Mouse (Mus musculus) CH12.LX (cell line): ENCODE measurements at regions not wholly inside any gene's neighbourhood (a gene's known extent, or its start where the extent isn't known, plus 50 kb on each side); places are given as distances from the start of the nearest gene placed in this dataset.

Experiments
- CTCF ChIP-seq, 2 experiments: IDR thresholded peaks in 1 of 2; conservative IDR thresholded peaks in 1 of 2; 2 replicates each; pipeline ENCODE4 v1.5.1; 2011 to 2012; ENCODE audit warnings: low read depth in 2 of 2, low read length in 2 of 2, improper control_type of control experiment in 1 of 2, inconsistent platforms in 1 of 2, mild to moderate bottlenecking in 1 of 2, moderate library complexity in 1 of 2
- ELF1 ChIP-seq: IDR thresholded peaks from 2 replicates; pipeline ENCODE4 v1.6.1; 2014; ENCODE audit warnings: low read depth, mild to moderate bottlenecking, inconsistent platforms, low read length, improper control_type of control experiment
- GABPA ChIP-seq: IDR thresholded peaks from 2 replicates; pipeline ENCODE4 v1.6.1; 2012; ENCODE audit warnings: low read depth, low read length, improper control_type of control experiment, inconsistent platforms; ENCODE audit not compliant: insufficient replicate concordance
- HCFC1 ChIP-seq: IDR thresholded peaks from 2 replicates; pipeline ENCODE4 v1.6.1; 2012; ENCODE audit warnings: low read depth, mild to moderate bottlenecking, inconsistent platforms, low read length, improper control_type of control experiment
- KAT2A ChIP-seq: IDR thresholded peaks from 2 replicates; pipeline ENCODE4 v1.6.1; 2012; ENCODE audit warnings: low read length, improper control_type of control experiment, inconsistent platforms; ENCODE audit not compliant: insufficient replicate concordance
- MAFK ChIP-seq: IDR thresholded peaks from 2 replicates; pipeline ENCODE4 v1.6.1; 2011; ENCODE audit warnings: low read length, improper control_type of control experiment; ENCODE audit not compliant: insufficient replicate concordance
- MAX ChIP-seq: IDR thresholded peaks from 2 replicates; pipeline ENCODE4 v1.6.1; 2011; ENCODE audit warnings: low read length, improper control_type of control experiment
- POLR2A ChIP-seq: IDR thresholded peaks from 2 replicates; pipeline ENCODE4 v1.6.1; 2011; ENCODE audit warnings: low read depth, mild to moderate bottlenecking, improper control_type of control experiment, low read length
- RCOR1 ChIP-seq: conservative IDR thresholded peaks from 2 replicates; pipeline ENCODE4 v1.6.1; 2012; ENCODE audit warnings: low read depth, mild to moderate bottlenecking, inconsistent platforms, low read length, improper control_type of control experiment
- ZKSCAN1 ChIP-seq: IDR thresholded peaks from 2 replicates; pipeline ENCODE4 v1.6.1; 2012; ENCODE audit warnings: low read depth, inconsistent platforms, low read length, improper control_type of control experiment, borderline replicate concordance
- ZNF384 ChIP-seq: IDR thresholded peaks from 2 replicates; pipeline ENCODE4 v1.6.1; 2012; ENCODE audit warnings: low read depth, low read length, improper control_type of control experiment, inconsistent platforms

- TF ChIP-seq POLR2A (no peak), CTCF (conservative IDR thresholded peaks at IDR 0.05 in 1 of 2, IDR thresholded peaks at IDR 0.05 in 1 of 2; ENCODE audit: low read depth in 2 of 2, low read length in 2 of 2) (no peak), RCOR1 (no peak), ELF1 (no peak), ZKSCAN1 (no peak), MAX (no peak), HCFC1 (no peak), ZNF384 (no peak), KAT2A (no peak), MAFK (no peak), GABPA (no peak)
Measured at GRCm38 (mm10) chr5:118339676-118340661, 94.9 kb downstream of the 2410131K14Rik start.
